Mouse (Mus musculus): Measurements from ENCODE around the gene Pnmt.
A peak's percentile ranks its signal among the peaks of the same experiment; 100 is the strongest.

Pnmt gene

GRCm38 (mm10) chr11:98384721-98385637, 1.3 kb upstream of the Pnmt start:
- DNase-seq (ENCODE audit: low spot score) = no peak

GRCm38 (mm10) chr11:98386596-98386995, 346 bp downstream of the Pnmt start:
- DNase-seq (ENCODE audit: low spot score) = no peak

GRCm38 (mm10) chr11:98387056-98387577, 867 bp downstream of the Pnmt start:
- no peak for DNase-seq (ENCODE audit: low spot score)

GRCm38 (mm10) chr11:98388282-98388681, 2.0 kb downstream of the Pnmt start:
- DNase-seq (ENCODE audit: low spot score) = no peak

- DNase-seq (ENCODE audit: low spot score) = no peak
These were observed 3.1 kb downstream of the Pnmt start for GRCm38 (mm10) chr11:98389221-98389780.

- no peak for DNase-seq (ENCODE audit: low spot score)
These were observed 3.9 kb downstream of the Pnmt start for GRCm38 (mm10) chr11:98390141-98390540.

GRCm38 (mm10) chr11:98392034-98392433, 5.8 kb downstream of the Pnmt start:
- no peak for DNase-seq (ENCODE audit: low spot score)

- DNase-seq (ENCODE audit: low spot score) = no peak
These were observed 6.4 kb downstream of the Pnmt start for GRCm38 (mm10) chr11:98392645-98393044.

GRCm38 (mm10) chr11:98393317-98393716, 7.1 kb downstream of the Pnmt start:
- peak; percentile 66 for DNase-seq (ENCODE audit: low spot score)

- no peak for DNase-seq (ENCODE audit: low spot score)
These were observed 8.1 kb downstream of the Pnmt start for GRCm38 (mm10) chr11:98394301-98394700.

- DNase-seq (ENCODE audit: low spot score) = no peak
These were observed 8.8 kb downstream of the Pnmt start for GRCm38 (mm10) chr11:98395041-98395440.

- DNase-seq (ENCODE audit: low spot score) = no peak
These were observed 11.7 kb downstream of the Pnmt start for GRCm38 (mm10) chr11:98397946-98398345.

- DNase-seq (ENCODE audit: low spot score) = peak; percentile 90
These were observed 14.0 kb downstream of the Pnmt start, which contains the start of gene Pgap3 for GRCm38 (mm10) chr11:98400161-98400726. TSS of gene Pgap3 (minus strand) at chr11:98400490.

- no peak for DNase-seq (ENCODE audit: low spot score)
These were observed 14.6 kb downstream of the Pnmt start for GRCm38 (mm10) chr11:98400816-98401215.

GRCm38 (mm10) chr11:98406621-98407020, 20.4 kb downstream of the Pnmt start:
- no peak for DNase-seq (ENCODE audit: low spot score)

- no peak for DNase-seq (ENCODE audit: low spot score)
These were observed 22.6 kb downstream of the Pnmt start for GRCm38 (mm10) chr11:98408872-98409271.

- DNase-seq (ENCODE audit: low spot score) = no peak
These were observed 23.1 kb downstream of the Pnmt start for GRCm38 (mm10) chr11:98409341-98409822.

GRCm38 (mm10) chr11:98412273-98412796, 26.1 kb downstream of the Pnmt start, which contains the start of gene Erbb2:
TSS of gene Erbb2 (plus strand) at chr11:98412470.
- DNase-seq (ENCODE audit: low spot score) = peak; percentile 66

- DNase-seq (ENCODE audit: low spot score) = no peak
These were observed 26.6 kb downstream of the Pnmt start for GRCm38 (mm10) chr11:98412797-98413301.

- no peak for DNase-seq (ENCODE audit: low spot score)
These were observed 27.5 kb downstream of the Pnmt start for GRCm38 (mm10) chr11:98413731-98414130.

GRCm38 (mm10) chr11:98414162-98414561, 27.9 kb downstream of the Pnmt start:
- no peak for DNase-seq (ENCODE audit: low spot score)

- no peak for DNase-seq (ENCODE audit: low spot score)
These were observed 30.8 kb downstream of the Pnmt start for GRCm38 (mm10) chr11:98417074-98417473.
